Mouse (Mus musculus) liver, embryonic 13.5 days (tissue): ENCODE data around the gene Thada. TPM values are rescaled to one million over a fixed set of nuclear protein-coding genes. Genes with fewer than 3 reads are reported as not detected.

ENCODE experiments used
- ATAC-seq: fragments of 200-750 bp; cut with Nextera tagmentation; 2 replicates; pipeline ENCODE4 v1.8.0; 2017; ENCODE audit warnings: low read depth, mild to moderate bottlenecking, moderate number of reproducible peaks, moderate library complexity
- DNase-seq: peaks from one replicate; pipeline ENCODE4 v3.0.0; 2022
- H3K27ac ChIP-seq: fragments of 300-500 bp; sonication (generic); 2 replicates; pipeline ENCODE4 v1.5.1; 2015; ENCODE audit warnings: moderate library complexity, mild to moderate bottlenecking, inconsistent platforms
- H3K27me3 ChIP-seq: fragments of 300-500 bp; sonication (generic); 2 replicates; pipeline ENCODE4 v1.6.1; 2015; ENCODE audit warnings: mild to moderate bottlenecking, inconsistent platforms
- H3K36me3 ChIP-seq: fragments of 300-500 bp; sonication (generic); 2 replicates; pipeline ENCODE4 v1.6.1; 2015; ENCODE audit warnings: mild to moderate bottlenecking, inconsistent platforms
- H3K4me1 ChIP-seq: fragments of 300-500 bp; sonication (generic); replicated peaks from 2 replicates; pipeline ENCODE4 v1.6.1; 2015; ENCODE audit warnings: inconsistent platforms
- H3K4me2 ChIP-seq: fragments of 300-500 bp; sonication (generic); 2 replicates; pipeline ENCODE4 v1.6.1; 2015; ENCODE audit warnings: inconsistent platforms, mild to moderate bottlenecking, moderate library complexity
- H3K4me3 ChIP-seq: fragments of 300-500 bp; sonication (generic); replicated peaks from 2 replicates; pipeline ENCODE4 v1.5.1; 2015; ENCODE audit warnings: mild to moderate bottlenecking, inconsistent platforms
- H3K9ac ChIP-seq: fragments of 300-500 bp; sonication (generic); 2 replicates; pipeline ENCODE4 v1.6.1; 2015; ENCODE audit warnings: mild to moderate bottlenecking, inconsistent platforms
- H3K9me3 ChIP-seq: fragments of 300-500 bp; sonication (generic); replicated peaks from 2 replicates; pipeline ENCODE4 v1.6.1; 2016; ENCODE audit warnings: inconsistent platforms
- WGBS: fragments of 180-500 bp; shearing (Covaris S2); methylation state at CpG from one replicate; pipeline ENCODE4 v1.1.7; 2015; ENCODE audit not compliant: insufficient replicate concordance; 5-methylcytosine and 5-hydroxymethylcytosine counted together
- polyA plus RNA-seq: library from polyadenylated mRNA; unstranded; fragments of >200 nt; fragmentation: Nextera tagmentation; extraction: Ambion mirVana; gene quantifications from 2 replicates; pipeline ENCODE4 v1.2.1, GENCODE M21; 2015

Gene Thada
- polyA plus RNA-seq, 1 experiment from 2014 or later = 3.0 TPM

GRCm38 (mm10) chr17:84164146-84164545 lies 301.9 kb downstream of the Thada start:
- H3K4me1 ChIP-seq = peaks cover 51% of the 10 kb centered on the region
- no peaks in the 10 kb centered on the region for H3K36me3 ChIP-seq
- H3K27ac ChIP-seq = no peak overlapping the region
- H3K4me2 ChIP-seq = no peak overlapping the region
- H3K27me3 ChIP-seq = no peaks in the 10 kb centered on the region
- no peaks in the 10 kb centered on the region for H3K9me3 ChIP-seq
- ATAC-seq (no peak), DNase-seq (no peak)
- WGBS = 78% methylated on average over 8 of the region's 8 CpGs
- no peak overlapping the region for H3K9ac ChIP-seq
- no peak overlapping the region for H3K4me3 ChIP-seq

GRCm38 (mm10) chr17:84163066-84163785 lies 302.8 kb downstream of the Thada start:
- 0 out of 2 replicates have a peak overlapping the region, but pooled peaks have one; percentile 68 for H3K27ac ChIP-seq
- no peaks in the 10 kb centered on the region for H3K36me3 ChIP-seq
- no peak overlapping the region for H3K9ac ChIP-seq
- DNase-seq = no peak
- H3K4me1 ChIP-seq = peaks cover 59% of the 10 kb centered on the region
- H3K9me3 ChIP-seq = no peaks in the 10 kb centered on the region
- no peak overlapping the region for H3K4me2 ChIP-seq
- no peaks in the 10 kb centered on the region for H3K27me3 ChIP-seq
- no peak overlapping the region for H3K4me3 ChIP-seq
- WGBS = 69% methylated on average over 12 of the region's 12 CpGs
- ATAC-seq = no peak

- ATAC-seq = no peak
- H3K27ac ChIP-seq = peak overlapping the region; percentile 68
- no peak for DNase-seq
- H3K4me1 ChIP-seq = peaks cover 65% of the 10 kb centered on the region
- no peaks in the 10 kb centered on the region for H3K27me3 ChIP-seq
- no peaks in the 10 kb centered on the region for H3K36me3 ChIP-seq
- no peaks in the 10 kb centered on the region for H3K9me3 ChIP-seq
- H3K4me2 ChIP-seq = no peak overlapping the region
- WGBS = 86% methylated on average over 8 of the region's 8 CpGs
- 0 out of 2 replicates have a peak overlapping the region, but pooled peaks have one; percentile 10 for H3K9ac ChIP-seq
- no peak overlapping the region for H3K4me3 ChIP-seq
Observed at GRCm38 (mm10) chr17:84162211-84162760, 303.7 kb downstream of the Thada start.

GRCm38 (mm10) chr17:84161231-84161854 lies 304.7 kb downstream of the Thada start:
- Histone ChIP-seq H3K36me3 (no peaks in the 10 kb centered on the region), H3K4me2 (no peak overlapping the region), H3K27me3 (no peaks in the 10 kb centered on the region), H3K4me1 (peaks cover 68% of the 10 kb centered on the region), H3K27ac (peak overlapping the region; percentile 68), H3K4me3 (no peak overlapping the region), H3K9ac (peak overlapping the region; percentile 10), H3K9me3 (no peaks in the 10 kb centered on the region)
- DNase-seq (no peak), ATAC-seq (peak; percentile 29; the same call in 1 of the 2 replicates)
- 18% methylated on average over 6 of the region's 6 CpGs for WGBS

- WGBS = 76% methylated on average over 15 of the region's 15 CpGs
- Histone ChIP-seq H3K4me1 (peaks cover 87% of the 10 kb centered on the region), H3K36me3 (no peaks in the 10 kb centered on the region), H3K27ac (0 out of 2 replicates have a peak overlapping the region, but pooled peaks have one; percentile 40), H3K27me3 (no peaks in the 10 kb centered on the region), H3K9ac (0 out of 2 replicates have a peak overlapping the region, but pooled peaks have one; percentile 1), H3K4me2 (no peak overlapping the region), H3K9me3 (no peaks in the 10 kb centered on the region), H3K4me3 (no peak overlapping the region)
- no peak for DNase-seq
- ATAC-seq = no peak
Observed at GRCm38 (mm10) chr17:84158891-84159290, 307.1 kb downstream of the Thada start.

- Histone ChIP-seq H3K36me3 (no peaks in the 10 kb centered on the region), H3K27me3 (no peaks in the 10 kb centered on the region), H3K4me1 (peaks cover 92% of the 10 kb centered on the region), H3K9ac (no peak overlapping the region), H3K9me3 (no peaks in the 10 kb centered on the region), H3K4me2 (no peak overlapping the region), H3K27ac (peak overlapping the region; percentile 98), H3K4me3 (no peak overlapping the region)
- WGBS = 81% methylated on average over 12 of the region's 12 CpGs
- ATAC-seq (no peak), DNase-seq (no peak)
Observed at GRCm38 (mm10) chr17:84158461-84158795, 307.6 kb downstream of the Thada start.

- 68% methylated on average over 6 of the region's 6 CpGs for WGBS
- Histone ChIP-seq H3K4me3 (no peak overlapping the region), H3K9ac (0 out of 2 replicates have a peak overlapping the region, but pooled peaks have one; percentile 28), H3K36me3 (no peaks in the 10 kb centered on the region), H3K4me1 (peaks cover 96% of the 10 kb centered on the region), H3K9me3 (no peaks in the 10 kb centered on the region), H3K4me2 (0 out of 2 replicates have a peak overlapping the region, but pooled peaks have one; percentile 6), H3K27me3 (no peaks in the 10 kb centered on the region), H3K27ac (peak overlapping the region; percentile 98)
- ATAC-seq (no peak), DNase-seq (no peak)
Observed at GRCm38 (mm10) chr17:84157743-84158460, 308.1 kb downstream of the Thada start.

- Histone ChIP-seq H3K4me3 (no peak overlapping the region), H3K9me3 (no peaks in the 10 kb centered on the region), H3K27ac (peak overlapping the region; percentile 98), H3K4me2 (0 out of 2 replicates have a peak overlapping the region, but pooled peaks have one; percentile 6), H3K9ac (peak overlapping the region; percentile 31), H3K36me3 (no peaks in the 10 kb centered on the region), H3K4me1 (peaks cover 96% of the 10 kb centered on the region), H3K27me3 (no peaks in the 10 kb centered on the region)
- WGBS = 45% methylated on average over 19 of the region's 19 CpGs
- DNase-seq (no peak), ATAC-seq (peak; percentile 10)
Observed at GRCm38 (mm10) chr17:84156748-84157742, 309.0 kb downstream of the Thada start.

GRCm38 (mm10) chr17:84156227-84156573 lies 309.8 kb downstream of the Thada start:
- no peaks in the 10 kb centered on the region for H3K36me3 ChIP-seq
- H3K27me3 ChIP-seq = no peaks in the 10 kb centered on the region
- H3K9ac ChIP-seq = 0 out of 2 replicates have a peak overlapping the region, but pooled peaks have one; percentile 0
- 53% methylated on average over 13 of the region's 13 CpGs for WGBS
- H3K4me1 ChIP-seq = peaks cover 96% of the 10 kb centered on the region
- no peak overlapping the region for H3K4me2 ChIP-seq
- no peak for ATAC-seq
- H3K4me3 ChIP-seq = no peak overlapping the region
- H3K27ac ChIP-seq = peak overlapping the region; percentile 98
- H3K9me3 ChIP-seq = no peaks in the 10 kb centered on the region
- DNase-seq = no peak

- Histone ChIP-seq H3K27ac (peak overlapping the region; percentile 98), H3K9me3 (no peaks in the 10 kb centered on the region), H3K4me3 (no peak overlapping the region), H3K4me1 (peaks cover 96% of the 10 kb centered on the region), H3K9ac (peak overlapping the region; percentile 29; the same call in 1 of the 2 replicates), H3K27me3 (no peaks in the 10 kb centered on the region), H3K4me2 (no peak overlapping the region), H3K36me3 (no peaks in the 10 kb centered on the region)
- WGBS = 69% methylated on average over 8 of the region's 8 CpGs
- DNase-seq = no peak
- ATAC-seq = no peak
Observed at GRCm38 (mm10) chr17:84155516-84156226, 310.3 kb downstream of the Thada start.
